Mouse (Mus musculus): ENCODE measurements at regions not wholly inside any gene's neighbourhood (a gene's known extent, or its start where the extent isn't known, plus 50 kb on each side); places are given as distances from the start of the nearest gene placed in this dataset.

DNA sequence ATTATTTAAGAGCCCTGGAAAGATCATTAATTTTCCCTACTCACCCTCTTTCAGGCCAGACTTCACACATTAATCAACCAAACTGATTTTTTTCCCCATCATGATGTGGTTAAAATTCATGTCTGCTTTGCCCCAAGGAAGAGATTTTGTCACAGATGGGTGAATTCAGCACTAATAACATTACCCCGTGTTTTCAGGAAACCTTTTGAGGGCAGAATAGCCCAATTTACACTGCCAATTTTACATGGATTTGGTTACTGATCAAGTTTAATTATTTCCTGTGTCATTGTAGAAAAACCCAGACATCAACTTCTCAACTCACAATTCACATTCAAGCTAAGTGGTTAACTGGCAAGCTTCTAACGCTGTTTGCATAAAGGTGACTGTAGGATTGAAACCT is 233.4 kb downstream of the Hdgfl1 start:
- TF ChIP-seq CTCF (IDR thresholded peaks at IDR 0.05) (no peak), EP300 (IDR thresholded peaks at IDR 0.05; ENCODE audit: insufficient read depth, low read depth, low read length) (no peak)
